Mouse (Mus musculus) myocyte (in vitro differentiated cells): ENCODE measurements at regions not wholly inside any gene's neighbourhood (a gene's known extent, or its start where the extent isn't known, plus 50 kb on each side); places are given as distances from the start of the nearest gene placed in this dataset.

ENCODE experiments used
- CEBPB ChIP-seq: IDR thresholded peaks from 2 replicates; pipeline ENCODE4 v1.6.1; 2011; ENCODE audit warnings: mild to moderate bottlenecking, moderate library complexity; ENCODE audit not compliant: poor library complexity, insufficient read depth, severe bottlenecking
- E2F4 ChIP-seq: IDR thresholded peaks from one replicate; pipeline ENCODE4 v1.6.1; 2011; ENCODE audit warnings: mild to moderate bottlenecking, control low read depth, moderate library complexity; ENCODE audit not compliant: insufficient read depth
- MAX ChIP-seq: IDR thresholded peaks from one replicate; pipeline ENCODE4 v1.6.1; 2011; ENCODE audit warnings: low read depth, mild to moderate bottlenecking, control low read depth
- MYOD1 ChIP-seq, 3 experiments: IDR thresholded peaks; one replicate each; pipeline ENCODE4 v1.6.1; 2011; ENCODE audit warnings: control low read depth in 2 of 3, low read depth in 2 of 3, mild to moderate bottlenecking in 2 of 3, moderate library complexity in 1 of 3; ENCODE audit not compliant: insufficient read length in 2 of 3, control insufficient read depth in 1 of 3
- MYOG ChIP-seq, 3 experiments: IDR thresholded peaks; one replicate each; pipeline ENCODE4 v1.6.1; 2011; ENCODE audit warnings: control low read depth in 2 of 3, low read depth in 2 of 3, mild to moderate bottlenecking in 2 of 3; ENCODE audit not compliant: insufficient read length in 2 of 3, control insufficient read depth in 1 of 3, insufficient read depth in 1 of 3
- POLR2A ChIP-seq: IDR thresholded peaks from one replicate; pipeline ENCODE4 v1.6.1; 2011; ENCODE audit warnings: low read depth, mild to moderate bottlenecking, control low read depth, moderate library complexity; ENCODE audit not compliant: insufficient read length
- POLR2AphosphoS2 ChIP-seq: IDR thresholded peaks from one replicate; pipeline ENCODE4 v1.6.1; 2011; ENCODE audit warnings: low read depth, control low read depth; ENCODE audit not compliant: insufficient read length
- REST ChIP-seq: IDR thresholded peaks from one replicate; pipeline ENCODE4 v1.6.1; 2011; ENCODE audit warnings: mild to moderate bottlenecking, control low read depth, moderate library complexity; ENCODE audit not compliant: insufficient read depth, insufficient read length
- SRF ChIP-seq: IDR thresholded peaks from one replicate; pipeline ENCODE4 v1.6.1; 2011; ENCODE audit warnings: low read depth; ENCODE audit not compliant: control insufficient read depth, insufficient read length
- TCF12 ChIP-seq: IDR thresholded peaks from one replicate; pipeline ENCODE4 v1.6.1; 2011; ENCODE audit warnings: mild to moderate bottlenecking, control low read depth; ENCODE audit not compliant: poor library complexity, insufficient read depth, severe bottlenecking
- TCF3 ChIP-seq: IDR thresholded peaks from one replicate; pipeline ENCODE4 v1.6.1; 2011; ENCODE audit warnings: low read depth, control low read depth; ENCODE audit not compliant: insufficient read length
- USF1 ChIP-seq: IDR thresholded peaks from one replicate; pipeline ENCODE4 v1.6.1; 2011; ENCODE audit warnings: low read depth, mild to moderate bottlenecking, control low read depth, moderate library complexity

GRCm38 (mm10) chr17:15167927-15168326, 126.6 kb upstream of the Gm3448 start:
- no peak for TF ChIP-seq MAX
- no peak for TF ChIP-seq MYOD1 (IDR thresholded peaks at IDR 0.05; ENCODE audit: control insufficient read depth in 1 of 3, insufficient read length in 2 of 3, low read depth in 2 of 3)
- TF ChIP-seq TCF12: no peak
- no peak for TF ChIP-seq CEBPB
- TF ChIP-seq POLR2A: no peak
- no peak for TF ChIP-seq USF1
- TF ChIP-seq POLR2AphosphoS2: no peak
- TF ChIP-seq E2F4: no peak
- TF ChIP-seq SRF: no peak
- no peak for TF ChIP-seq MYOG (IDR thresholded peaks at IDR 0.05; ENCODE audit: control insufficient read depth in 1 of 3, insufficient read depth in 1 of 3, insufficient read length in 2 of 3, low read depth in 2 of 3)
- no peak for TF ChIP-seq REST
- TF ChIP-seq TCF3: no peak
